Mouse (Mus musculus) hindbrain, embryonic 11.5 days (tissue): ENCODE data around the gene Slc22a28. TPM values are rescaled to one million over a fixed set of nuclear protein-coding genes. Genes with fewer than 3 reads are reported as not detected.

Experiments used
- polyA plus RNA-seq: library from polyadenylated mRNA; unstranded; fragments of >200 nt; fragmentation: Nextera tagmentation; extraction: Ambion mirVana; gene quantifications from 2 replicates; pipeline ENCODE4 v1.2.1, GENCODE M21; 2014

Gene Slc22a28
- polyA plus RNA-seq, 1 experiment from 2014 or later = not detected

Other genes with a start within 250 kb of the Slc22a28 start
- not detected in 2 replicates for gene Slc22a27, start 166.0 kb downstream of the Slc22a28 start, polyA plus RNA-seq
- not detected in 2 replicates for gene Slc22a29, start 86.9 kb upstream of the Slc22a28 start, polyA plus RNA-seq